Mouse (Mus musculus) liver, embryonic 14.5 days (tissue): ENCODE results near the gene Taf4. TPM values are rescaled to one million over a fixed set of nuclear protein-coding genes. Genes with fewer than 3 reads are reported as not detected.

Experiments
- ATAC-seq: fragments of 200-750 bp; cut with Nextera tagmentation; 2 replicates; pipeline ENCODE4 v1.8.0; 2017; ENCODE audit warnings: moderate number of reproducible peaks, mild to moderate bottlenecking, moderate library complexity; ENCODE audit not compliant: insufficient read depth
- DNase-seq, 3 experiments: peaks; one replicate each; pipeline ENCODE4 v3.0.0-alpha.2; 2012 to 2013; ENCODE audit warnings: low read depth in 3 of 3, low spot score in 3 of 3
- H3K27ac ChIP-seq: fragments of 300-500 bp; sonication (generic); 2 replicates; pipeline ENCODE4 v1.5.1; 2014; ENCODE audit warnings: moderate library complexity, mild to moderate bottlenecking, control low read depth, inconsistent platforms
- H3K27me3 ChIP-seq: fragments of 300-500 bp; sonication (generic); 2 replicates; pipeline ENCODE4 v1.6.1; 2014; ENCODE audit warnings: mild to moderate bottlenecking, low read length, moderate library complexity; ENCODE audit not compliant: control insufficient read depth, insufficient read depth
- H3K36me3 ChIP-seq: fragments of 300-500 bp; sonication (generic); replicated peaks from 2 replicates; pipeline ENCODE4 v1.6.1; 2014; ENCODE audit warnings: low read depth; ENCODE audit not compliant: control insufficient read depth, insufficient read depth
- H3K4me1 ChIP-seq, 2 experiments: fragments of 200-500 bp in 1 of 2; fragments of 300-500 bp in 1 of 2; sonication (generic) in 1 of 2; replicated peaks; 2 replicates each; pipeline ENCODE4 v1.6.1; 2012 to 2014; ENCODE audit warnings: antibody characterized with exemption in 1 of 2, inconsistent platforms in 1 of 2, low read length in 1 of 2; ENCODE audit not compliant: control insufficient read depth in 2 of 2, insufficient read depth in 2 of 2
- H3K4me2 ChIP-seq: fragments of 300-500 bp; sonication (generic); 2 replicates; pipeline ENCODE4 v1.6.1; 2014; ENCODE audit warnings: low read depth, mild to moderate bottlenecking, control low read depth, moderate library complexity
- H3K4me3 ChIP-seq, 2 experiments: fragments of 200-500 bp in 1 of 2; fragments of 300-500 bp in 1 of 2; sonication (generic) in 1 of 2; 2 replicates each; pipeline ENCODE4 v1.5.1; 2012 to 2014; ENCODE audit warnings: low read depth in 2 of 2, low read length in 2 of 2, mild to moderate bottlenecking in 2 of 2, control low read depth in 1 of 2, inconsistent platforms in 1 of 2, moderate library complexity in 1 of 2; ENCODE audit not compliant: insufficient read depth in 1 of 2
- H3K9ac ChIP-seq: fragments of 300-500 bp; sonication (generic); replicated peaks from 2 replicates; pipeline ENCODE4 v1.6.1; 2014; ENCODE audit warnings: mild to moderate bottlenecking, control low read depth, moderate library complexity
- H3K9me3 ChIP-seq: fragments of 300-500 bp; sonication (generic); 2 replicates; pipeline ENCODE4 v1.6.1; 2016; ENCODE audit warnings: low read length, mixed read lengths; ENCODE audit not compliant: control insufficient read depth
- CTCF ChIP-seq: IDR thresholded peaks from 2 replicates; pipeline ENCODE4 v1.5.1; 2016; ENCODE audit warnings: antibody characterized with exemption, low read depth, control low read depth
- EP300 ChIP-seq: IDR thresholded peaks from 2 replicates; pipeline ENCODE4 v1.6.1; 2016; ENCODE audit warnings: antibody characterized with exemption, low read depth
- WGBS: fragments of 180-500 bp; shearing (Covaris S2); extraction: QIAGEN DNeasy Blood & Tissue Kit; methylation state at CpG from one replicate; pipeline ENCODE4 v1.1.7; 2014; ENCODE audit not compliant: insufficient replicate concordance; 5-methylcytosine and 5-hydroxymethylcytosine counted together
- polyA plus RNA-seq, 2 experiments: library from polyadenylated mRNA; depleted of rRNA in 1 of 2; stranded (reverse) in 1 of 2; unstranded in 1 of 2; fragments of >200 nt; fragmentation: Nextera tagmentation in 1 of 2; extraction: Ambion mirVana in 1 of 2; gene quantifications; 2 replicates each; pipeline versions ENCODE4 v1.2.1 to v1.2.3; 2012 to 2014

The Taf4 gene
- polyA plus RNA-seq, 2 experiments: 2.3 to 5.7 TPM

DNA sequence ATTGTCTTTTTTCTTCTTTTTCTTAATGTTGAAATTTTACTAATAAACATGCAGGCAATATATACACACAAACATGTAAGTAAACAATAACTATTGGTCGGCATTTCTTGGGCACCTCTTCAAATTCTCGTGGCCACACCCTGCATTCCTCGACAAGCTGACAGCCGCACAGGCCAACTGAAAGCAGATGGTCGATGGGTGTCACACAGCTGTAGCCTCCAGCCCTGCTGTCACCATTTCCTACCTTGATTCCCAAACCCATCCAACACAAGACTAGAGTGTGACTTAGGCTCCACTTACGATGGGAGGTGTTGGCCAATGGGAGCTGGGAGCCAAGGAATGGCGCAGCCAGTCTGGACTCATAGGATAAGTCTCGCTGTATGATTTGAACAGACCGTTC is 25.2 kb upstream of the Taf4 start:
- Histone ChIP-seq H3K27ac (no peak overlapping the region), H3K4me2 (no peak overlapping the region), H3K9me3 (no peaks in the 10 kb centered on the region), H3K4me3 (no peak overlapping the region), H3K9ac (no peak overlapping the region), H3K4me1 (no peaks in the 10 kb centered on the region), H3K27me3 (no peaks in the 10 kb centered on the region), H3K36me3 (no peaks in the 10 kb centered on the region)
- ATAC-seq (no peak), DNase-seq (no peak)
- TF ChIP-seq EP300 (no peak), CTCF (no peak)
- 72% methylated on average over 9 of the region's 9 CpGs for WGBS

DNA sequence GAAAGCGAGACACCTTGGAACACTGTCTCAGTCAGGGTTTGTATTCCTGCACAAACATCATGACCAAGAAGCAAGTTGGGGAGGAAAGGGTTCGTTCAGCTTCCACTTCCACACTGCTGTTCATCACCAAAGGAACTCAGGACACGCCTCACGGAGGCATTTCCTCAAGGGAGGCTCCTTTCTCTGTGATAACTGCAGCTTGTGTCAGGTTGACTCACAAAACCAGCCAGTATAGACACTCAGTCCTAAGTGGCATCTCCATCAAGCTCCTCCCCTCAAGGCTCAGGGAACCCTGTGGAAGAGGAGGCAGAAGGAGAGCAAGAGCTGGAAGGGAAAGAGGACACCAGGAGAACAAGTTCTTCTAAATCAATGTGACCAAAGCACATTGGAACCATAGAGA is 22.0 kb upstream of the Taf4 start:
- Histone ChIP-seq H3K36me3 (no peaks in the 10 kb centered on the region), H3K4me3 (no peak overlapping the region), H3K27ac (no peak overlapping the region), H3K4me2 (no peak overlapping the region), H3K9me3 (no peaks in the 10 kb centered on the region), H3K4me1 (no peaks in the 10 kb centered on the region), H3K27me3 (no peaks in the 10 kb centered on the region), H3K9ac (no peak overlapping the region)
- no peak for ATAC-seq
- no peak for DNase-seq
- TF ChIP-seq EP300: no peak
- no peak for TF ChIP-seq CTCF
- WGBS: 38% methylated on average over 4 of the region's 4 CpGs

- Histone ChIP-seq H3K4me1 (no peaks in the 10 kb centered on the region), H3K36me3 (no peaks in the 10 kb centered on the region), H3K9ac (no peak overlapping the region), H3K4me2 (no peak overlapping the region), H3K9me3 (no peaks in the 10 kb centered on the region), H3K4me3 (no peak overlapping the region), H3K27ac (no peak overlapping the region), H3K27me3 (no peaks in the 10 kb centered on the region)
- no peak for DNase-seq
- no peak for ATAC-seq
- TF ChIP-seq EP300: no peak
- no peak for TF ChIP-seq CTCF
- 68% methylated on average over 5 of the region's 5 CpGs for WGBS
Observed at GRCm38 (mm10) chr2:179993071-179993470, 16.6 kb upstream of the Taf4 start.

DNA sequence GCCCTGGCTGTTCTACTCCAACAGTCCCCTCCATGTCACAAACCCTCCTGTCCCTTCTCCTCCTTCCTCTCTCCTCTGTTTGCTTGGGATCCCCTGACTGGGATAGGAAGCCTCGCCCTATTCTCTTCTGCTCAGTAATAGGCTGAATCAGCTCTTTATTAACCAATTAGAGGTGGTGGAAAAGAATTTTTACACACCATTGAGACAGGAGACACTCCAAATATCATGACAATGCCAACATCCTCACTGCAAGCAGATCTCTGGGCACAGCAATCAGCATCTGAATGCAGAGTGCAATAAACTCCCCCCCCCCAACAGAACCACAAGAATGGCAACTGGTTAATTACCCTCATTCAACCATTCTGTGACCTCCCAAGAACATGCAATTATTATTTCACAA is 12.7 kb upstream of the Taf4 start:
- TF ChIP-seq CTCF (no peak), EP300 (no peak)
- 55% methylated on average over 1 of the region's 1 CpGs for WGBS

GRCm38 (mm10) chr2:179986437-179987022 is 10.1 kb upstream of the Taf4 start:
- Histone ChIP-seq H3K9ac (no peak overlapping the region), H3K9me3 (no peaks in the 10 kb centered on the region), H3K4me3 (no peak overlapping the region), H3K4me1 (no peaks in the 10 kb centered on the region), H3K27me3 (no peaks in the 10 kb centered on the region), H3K36me3 (no peaks in the 10 kb centered on the region), H3K27ac (no peak overlapping the region), H3K4me2 (no peak overlapping the region)
- WGBS: 61% methylated on average over 10 of the region's 10 CpGs
- no peak for DNase-seq
- TF ChIP-seq EP300 (no peak), CTCF (no peak)
- no peak for ATAC-seq

More for the DNA sequence above, 12.7 kb upstream of the Taf4 start:
- H3K27ac ChIP-seq: no peak overlapping the region
- no peak overlapping the region for H3K4me2 ChIP-seq
- H3K27me3 ChIP-seq: no peaks in the 10 kb centered on the region
- H3K9me3 ChIP-seq: no peaks in the 10 kb centered on the region
- no peak overlapping the region for H3K4me3 ChIP-seq
- no peaks in the 10 kb centered on the region for H3K4me1 ChIP-seq
- DNase-seq: no peak
- no peaks in the 10 kb centered on the region for H3K36me3 ChIP-seq
- no peak for ATAC-seq
- no peak overlapping the region for H3K9ac ChIP-seq
